Mouse (Mus musculus): Measurements from ENCODE around the gene 1700008O03Rik. TPM values are rescaled to one million over a fixed set of nuclear protein-coding genes. Genes with fewer than 3 reads are reported as not detected.

The 1700008O03Rik gene
- polyA plus RNA-seq, 1 experiment from 2014 or later: 1.1 TPM

DNA sequence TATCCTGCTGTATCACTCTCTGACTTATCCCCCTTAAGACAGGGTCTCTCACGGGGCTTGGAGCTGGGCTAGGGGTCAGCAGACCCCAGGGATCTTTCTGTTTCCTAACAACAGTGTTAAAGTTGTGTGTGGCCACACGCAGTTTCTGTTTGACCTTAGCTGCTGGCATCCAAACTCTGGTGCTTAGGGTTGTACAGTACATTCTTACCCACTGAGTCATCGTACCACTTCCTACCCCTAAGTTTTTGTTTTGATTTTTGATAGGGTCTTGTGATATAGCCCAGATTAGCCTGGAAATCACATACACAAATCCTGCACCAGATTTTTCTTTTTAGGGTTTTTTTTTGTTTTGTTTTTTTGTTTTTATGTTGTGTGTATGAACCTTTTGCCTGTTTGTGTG is 53.3 kb downstream of the 1700008O03Rik start:
- no peaks in the 10 kb centered on the region for H3K36me3 ChIP-seq (ENCODE audit: control insufficient read depth, insufficient read depth, low read length)
- no peak overlapping the region for H3K9ac ChIP-seq (ENCODE audit: low read length)
- H3K4me1 ChIP-seq (ENCODE audit: control insufficient read depth, insufficient read depth, low read length): no peaks in the 10 kb centered on the region
- no peak overlapping the region for H3K27ac ChIP-seq (ENCODE audit: low read depth, low read length)
- no peak overlapping the region for H3K4me2 ChIP-seq (ENCODE audit: low read depth)
- ATAC-seq (ENCODE audit: insufficient read depth, low FRiP score, low TSS enrichment) (no peak), DNase-seq (ENCODE audit: low spot score) (no peak)
- 70% methylated on average over 3 of the region's 3 CpGs for WGBS
- H3K4me3 ChIP-seq (ENCODE audit: low read depth, low read length): no peak overlapping the region
- H3K9me3 ChIP-seq (ENCODE audit: control insufficient read depth, low read length): no peaks in the 10 kb centered on the region
- H3K27me3 ChIP-seq (ENCODE audit: control insufficient read depth, insufficient read depth, low read length): peaks cover 38% of the 10 kb centered on the region

DNA sequence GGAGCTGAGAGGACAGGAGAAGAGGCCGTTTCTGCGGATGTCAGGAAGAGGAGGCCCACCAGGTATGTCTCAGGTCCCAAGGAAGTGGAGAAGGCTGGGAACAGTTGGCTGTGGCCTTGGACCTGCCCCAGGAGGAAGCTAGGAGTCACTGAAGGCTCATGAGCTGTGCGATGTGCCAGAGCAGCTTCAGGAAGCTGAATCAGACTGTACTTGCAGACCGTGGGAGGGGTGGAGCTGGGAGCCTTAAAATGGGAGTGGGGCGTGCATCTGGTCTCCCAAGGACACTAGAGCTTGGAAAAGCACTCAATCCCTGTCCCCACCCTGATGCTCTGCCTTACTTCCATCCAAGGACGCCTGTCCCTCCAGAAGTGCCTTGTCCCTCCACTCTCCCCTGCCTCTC is 59.0 kb downstream of the 1700008O03Rik start:
- 51% methylated on average over 6 of the region's 6 CpGs for WGBS
- no peak overlapping the region for H3K4me2 ChIP-seq (ENCODE audit: low read depth)
- H3K9ac ChIP-seq (ENCODE audit: low read length): no peak overlapping the region
- no peak for ATAC-seq (ENCODE audit: insufficient read depth, low FRiP score, low TSS enrichment)
- H3K9me3 ChIP-seq (ENCODE audit: control insufficient read depth, low read length): no peaks in the 10 kb centered on the region
- no peak for DNase-seq (ENCODE audit: low spot score)
- no peak overlapping the region for H3K27ac ChIP-seq (ENCODE audit: low read depth, low read length)
- no peaks in the 10 kb centered on the region for H3K27me3 ChIP-seq (ENCODE audit: control insufficient read depth, insufficient read depth, low read length)
- H3K4me3 ChIP-seq (ENCODE audit: low read depth, low read length): no peak overlapping the region
- H3K36me3 ChIP-seq (ENCODE audit: control insufficient read depth, insufficient read depth, low read length): no peaks in the 10 kb centered on the region
- no peaks in the 10 kb centered on the region for H3K4me1 ChIP-seq (ENCODE audit: control insufficient read depth, insufficient read depth, low read length)

DNA sequence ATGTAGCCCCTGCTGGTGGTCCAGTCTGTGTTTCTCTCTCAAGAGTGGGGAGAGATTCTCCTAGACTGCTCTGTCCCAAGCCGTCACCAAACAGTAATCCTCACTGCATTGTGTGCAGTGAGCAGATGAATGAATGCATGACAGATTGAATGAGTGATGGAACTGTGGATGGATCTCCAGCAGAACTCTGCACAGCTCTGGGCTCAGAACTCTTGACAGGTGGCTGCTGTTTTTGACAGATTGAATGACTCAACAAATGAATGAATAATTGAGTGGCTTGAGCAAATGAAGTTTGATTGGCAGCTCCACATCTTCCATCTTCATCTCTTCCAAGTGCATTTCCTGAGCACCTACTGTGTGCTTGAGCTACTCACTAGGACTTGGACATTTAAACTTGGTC is 63.3 kb downstream of the 1700008O03Rik start:
- Histone ChIP-seq H3K9ac (ENCODE audit: low read length) (no peak overlapping the region), H3K36me3 (ENCODE audit: control insufficient read depth, insufficient read depth, low read length) (no peaks in the 10 kb centered on the region), H3K4me1 (ENCODE audit: control insufficient read depth, insufficient read depth, low read length) (no peaks in the 10 kb centered on the region), H3K9me3 (ENCODE audit: control insufficient read depth, low read length) (no peaks in the 10 kb centered on the region), H3K27me3 (ENCODE audit: control insufficient read depth, insufficient read depth, low read length) (no peaks in the 10 kb centered on the region), H3K27ac (ENCODE audit: low read depth, low read length) (no peak overlapping the region), H3K4me3 (ENCODE audit: low read depth, low read length) (no peak overlapping the region), H3K4me2 (ENCODE audit: low read depth) (no peak overlapping the region)
- DNase-seq (ENCODE audit: low spot score) (no peak), ATAC-seq (ENCODE audit: insufficient read depth, low FRiP score, low TSS enrichment) (no peak)
- 91% methylated on average over 1 of the region's 1 CpGs for WGBS

DNA sequence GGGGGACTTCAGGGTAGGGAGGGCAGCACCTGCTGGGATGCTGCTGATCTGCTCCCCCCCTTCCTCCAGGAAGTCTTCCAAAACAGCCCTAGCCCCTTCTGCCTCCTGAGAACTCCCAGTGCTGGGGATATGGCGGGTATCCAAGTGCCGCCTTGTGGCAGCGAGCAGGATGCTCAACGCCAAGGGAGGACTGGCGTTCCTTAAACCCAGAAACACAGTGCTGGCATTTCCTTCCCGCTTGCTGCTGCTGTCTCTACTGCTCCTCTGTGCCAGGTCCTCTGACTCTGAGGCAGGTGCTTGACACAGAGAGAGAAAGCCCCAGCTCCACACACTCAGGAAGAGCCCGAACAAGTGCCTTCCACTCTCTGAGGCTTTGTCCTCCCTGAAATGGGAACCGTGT is 64.7 kb downstream of the 1700008O03Rik start:
- H3K9me3 ChIP-seq (ENCODE audit: control insufficient read depth, low read length): no peaks in the 10 kb centered on the region
- H3K4me3 ChIP-seq (ENCODE audit: low read depth, low read length): no peak overlapping the region
- ATAC-seq (ENCODE audit: insufficient read depth, low FRiP score, low TSS enrichment) (no peak), DNase-seq (ENCODE audit: low spot score) (no peak)
- H3K36me3 ChIP-seq (ENCODE audit: control insufficient read depth, insufficient read depth, low read length): no peaks in the 10 kb centered on the region
- H3K27ac ChIP-seq (ENCODE audit: low read depth, low read length): no peak overlapping the region
- H3K27me3 ChIP-seq (ENCODE audit: control insufficient read depth, insufficient read depth, low read length): no peaks in the 10 kb centered on the region
- H3K9ac ChIP-seq (ENCODE audit: low read length): no peak overlapping the region
- no peaks in the 10 kb centered on the region for H3K4me1 ChIP-seq (ENCODE audit: control insufficient read depth, insufficient read depth, low read length)
- 57% methylated on average over 8 of the region's 8 CpGs for WGBS
- H3K4me2 ChIP-seq (ENCODE audit: low read depth): no peak overlapping the region

DNA sequence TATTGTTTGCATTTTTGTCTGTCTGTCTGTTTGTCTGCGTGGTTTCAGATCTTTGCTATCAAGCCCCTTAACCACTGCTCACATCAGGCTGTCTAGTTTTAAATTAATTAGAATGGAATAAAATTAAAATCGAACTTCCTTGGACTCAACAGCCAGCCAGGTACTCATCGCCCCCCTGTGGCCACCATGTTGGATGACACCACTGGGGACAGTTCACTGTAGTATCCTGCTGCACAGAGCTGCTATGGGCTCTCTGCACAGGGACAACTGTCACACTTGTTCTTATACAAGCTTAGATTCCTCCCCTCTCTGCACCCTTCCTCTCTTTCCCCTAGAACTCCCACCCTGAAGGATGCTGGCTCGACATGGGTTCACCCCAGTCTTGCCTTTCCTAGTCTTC is 67.7 kb downstream of the 1700008O03Rik start:
- H3K4me2 ChIP-seq (ENCODE audit: low read depth): no peak overlapping the region
- H3K4me3 ChIP-seq (ENCODE audit: low read depth, low read length): no peak overlapping the region
- no peaks in the 10 kb centered on the region for H3K36me3 ChIP-seq (ENCODE audit: control insufficient read depth, insufficient read depth, low read length)
- DNase-seq (ENCODE audit: low spot score) (no peak), ATAC-seq (ENCODE audit: insufficient read depth, low FRiP score, low TSS enrichment) (no peak)
- H3K27me3 ChIP-seq (ENCODE audit: control insufficient read depth, insufficient read depth, low read length): no peaks in the 10 kb centered on the region
- no peaks in the 10 kb centered on the region for H3K4me1 ChIP-seq (ENCODE audit: control insufficient read depth, insufficient read depth, low read length)
- no peak overlapping the region for H3K9ac ChIP-seq (ENCODE audit: low read length)
- 32% methylated on average over 4 of the region's 4 CpGs for WGBS
- no peaks in the 10 kb centered on the region for H3K9me3 ChIP-seq (ENCODE audit: control insufficient read depth, low read length)
- H3K27ac ChIP-seq (ENCODE audit: low read depth, low read length): no peak overlapping the region

DNA sequence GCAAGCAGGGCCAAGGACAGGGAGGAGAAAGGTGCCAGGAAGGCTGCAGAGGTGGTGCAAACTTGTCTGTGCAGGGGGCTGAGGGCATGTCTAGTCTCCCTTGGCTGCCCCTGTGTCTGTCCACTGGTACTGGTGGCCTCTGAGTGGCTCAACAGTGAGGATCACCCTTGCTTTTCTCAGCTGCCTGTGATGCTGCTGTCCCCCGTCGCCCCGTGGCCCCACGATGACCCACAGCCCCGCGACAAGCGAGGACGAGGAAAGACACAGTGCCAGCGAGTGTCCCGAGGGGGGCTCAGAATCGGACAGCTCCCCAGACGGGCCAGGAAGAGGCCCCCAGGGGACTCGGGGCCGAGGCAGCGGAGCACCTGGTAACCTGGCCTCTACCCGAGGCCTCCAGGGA is 73.1 kb downstream of the 1700008O03Rik start:
- no peaks in the 10 kb centered on the region for H3K9me3 ChIP-seq (ENCODE audit: control insufficient read depth, low read length)
- WGBS: 67% methylated on average over 16 of the region's 16 CpGs
- H3K27me3 ChIP-seq (ENCODE audit: control insufficient read depth, insufficient read depth, low read length): 0 out of 2 replicates have a peak, but pooled peaks cover 4% of the 10 kb centered on the region
- ATAC-seq (ENCODE audit: insufficient read depth, low FRiP score, low TSS enrichment) (no peak), DNase-seq (ENCODE audit: low spot score) (no peak)
- no peaks in the 10 kb centered on the region for H3K36me3 ChIP-seq (ENCODE audit: control insufficient read depth, insufficient read depth, low read length)
- H3K27ac ChIP-seq (ENCODE audit: low read depth, low read length): no peak overlapping the region
- peaks cover 12% of the 10 kb centered on the region for H3K4me1 ChIP-seq (ENCODE audit: control insufficient read depth, insufficient read depth, low read length)
- no peak overlapping the region for H3K4me3 ChIP-seq (ENCODE audit: low read depth, low read length)
- no peak overlapping the region for H3K4me2 ChIP-seq (ENCODE audit: low read depth)
- H3K9ac ChIP-seq (ENCODE audit: low read length): no peak overlapping the region

DNA sequence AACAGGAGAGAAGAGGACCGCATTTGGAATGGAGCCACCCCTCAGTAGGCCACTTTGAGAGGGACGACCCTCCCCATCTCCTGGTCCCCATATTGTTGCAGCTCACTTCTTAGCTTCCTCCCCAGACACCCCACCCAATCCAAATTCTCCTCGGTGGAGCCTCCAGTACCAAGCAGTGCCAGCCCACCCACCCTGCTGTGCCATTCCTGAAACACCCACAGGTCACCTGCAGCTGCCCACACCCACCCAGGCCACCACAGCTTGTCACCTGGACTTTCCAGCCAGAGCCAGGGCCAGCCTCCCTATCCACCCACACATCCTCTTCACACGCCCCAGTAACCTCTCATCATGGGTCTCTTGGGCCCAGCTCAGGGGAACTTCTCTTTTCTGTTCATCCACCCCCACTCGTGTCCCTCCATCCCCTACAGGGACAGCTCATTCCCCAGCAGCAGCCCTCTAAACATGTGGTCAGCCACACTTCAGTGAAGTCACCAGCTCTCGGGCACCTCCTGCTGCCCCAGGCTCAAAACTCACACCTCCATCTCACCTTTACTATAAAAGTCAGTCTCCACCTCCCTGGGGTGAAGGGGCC is 73.8 kb downstream of the 1700008O03Rik start:
- Histone ChIP-seq H3K4me2 (ENCODE audit: low read depth) (peak overlapping the region; percentile 96; the same call in 1 of the 2 replicates), H3K4me1 (ENCODE audit: control insufficient read depth, insufficient read depth, low read length) (peaks cover 12% of the 10 kb centered on the region), H3K27ac (ENCODE audit: low read depth, low read length) (peak overlapping the region; percentile 30; the same call in 1 of the 2 replicates), H3K9me3 (ENCODE audit: control insufficient read depth, low read length) (no peaks in the 10 kb centered on the region), H3K36me3 (ENCODE audit: control insufficient read depth, insufficient read depth, low read length) (no peaks in the 10 kb centered on the region), H3K9ac (ENCODE audit: low read length) (no peak overlapping the region), H3K4me3 (ENCODE audit: low read depth, low read length) (no peak overlapping the region), H3K27me3 (ENCODE audit: control insufficient read depth, insufficient read depth, low read length) (0 out of 2 replicates have a peak, but pooled peaks cover 7% of the 10 kb centered on the region)
- ATAC-seq (ENCODE audit: insufficient read depth, low FRiP score, low TSS enrichment) (no peak), DNase-seq (ENCODE audit: low spot score) (no peak)
- 18% methylated on average over 6 of the region's 6 CpGs for WGBS

DNA sequence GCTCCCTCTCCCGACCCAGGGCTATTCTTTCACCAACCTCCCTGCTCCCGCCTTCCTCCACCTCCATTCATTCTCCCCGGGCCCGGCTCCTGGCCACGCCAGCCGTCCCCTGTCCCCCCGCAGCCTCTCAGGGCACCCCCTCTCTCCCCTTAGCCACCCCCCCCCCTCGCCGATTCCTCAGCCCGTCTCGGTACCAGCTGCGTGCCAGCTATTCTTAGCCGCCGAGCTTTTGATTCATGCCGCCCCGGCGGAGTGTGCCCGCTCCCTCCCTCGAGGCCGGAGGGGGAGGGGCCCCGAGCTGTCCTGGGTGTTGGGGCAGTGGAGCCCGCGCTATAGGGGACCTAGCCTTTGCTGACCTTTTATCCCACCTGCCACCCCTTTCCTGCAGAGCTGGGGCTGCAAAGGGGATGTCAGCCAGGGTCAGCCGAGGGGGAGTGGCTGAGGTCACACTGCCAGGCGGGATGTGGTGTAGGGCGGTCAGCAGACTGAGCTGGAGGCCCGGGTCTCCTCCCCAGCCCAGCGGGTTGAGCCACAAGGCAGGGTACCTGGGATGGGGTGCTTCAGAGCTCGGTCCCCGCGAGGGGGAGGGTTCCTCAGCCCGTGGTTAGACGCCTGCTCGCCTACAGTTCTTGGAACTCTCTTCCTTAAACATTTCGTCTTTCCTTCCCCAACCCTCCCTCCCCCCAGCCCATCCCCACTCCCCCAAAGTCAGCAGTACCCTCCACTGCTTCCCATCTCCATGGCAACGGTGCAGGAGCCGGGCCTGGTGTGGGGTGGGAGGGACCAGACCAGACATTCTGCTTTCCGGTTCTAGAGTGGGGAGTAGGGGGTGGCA is 74.5 kb downstream of the 1700008O03Rik start:
- Histone ChIP-seq H3K36me3 (ENCODE audit: control insufficient read depth, insufficient read depth, low read length) (no peaks in the 10 kb centered on the region), H3K4me3 (ENCODE audit: low read depth, low read length) (peak overlapping the region; percentile 48), H3K9me3 (ENCODE audit: control insufficient read depth, low read length) (no peaks in the 10 kb centered on the region), H3K9ac (ENCODE audit: low read length) (peak overlapping the region; percentile 40), H3K4me1 (ENCODE audit: control insufficient read depth, insufficient read depth, low read length) (peaks cover 12% of the 10 kb centered on the region), H3K27ac (ENCODE audit: low read depth, low read length) (peak overlapping the region; percentile 30; the same call in 1 of the 2 replicates), H3K4me2 (ENCODE audit: low read depth) (peak overlapping the region; percentile 96), H3K27me3 (ENCODE audit: control insufficient read depth, insufficient read depth, low read length) (0 out of 2 replicates have a peak, but pooled peaks cover 7% of the 10 kb centered on the region)
- ATAC-seq (ENCODE audit: insufficient read depth, low FRiP score, low TSS enrichment) (peak; percentile 49), DNase-seq (ENCODE audit: low spot score) (peak; percentile 56)
- under 1% methylated on average over 34 of the region's 38 CpGs for WGBS
